Mouse (Mus musculus) E14TG2a.4 (cell line): ENCODE results near the gene Rpp25l.
"Not testable (repeated sequence)": the region's sequence is repeated elsewhere in the genome, so short reads cannot be mapped to it uniquely, and the experiment has no call there.

ENCODE experiments used
- CTCF ChIP-seq: conservative IDR thresholded peaks from 2 replicates; pipeline ENCODE4 v1.5.1; 2014; ENCODE audit warnings: low read length
- POU5F1 ChIP-seq: IDR thresholded peaks from 2 replicates; pipeline ENCODE4 v1.6.1; 2014; ENCODE audit warnings: low read length, borderline replicate concordance

- not testable (repeated sequence) for TF ChIP-seq POU5F1, CTCF
These were observed 28.3 kb downstream of the Rpp25l start for GRCm38 (mm10) chr4:41684931-41685453.
